Comparison of ENCODE assay signal across 8 mouse cellular contexts in the genomic region with DNA sequence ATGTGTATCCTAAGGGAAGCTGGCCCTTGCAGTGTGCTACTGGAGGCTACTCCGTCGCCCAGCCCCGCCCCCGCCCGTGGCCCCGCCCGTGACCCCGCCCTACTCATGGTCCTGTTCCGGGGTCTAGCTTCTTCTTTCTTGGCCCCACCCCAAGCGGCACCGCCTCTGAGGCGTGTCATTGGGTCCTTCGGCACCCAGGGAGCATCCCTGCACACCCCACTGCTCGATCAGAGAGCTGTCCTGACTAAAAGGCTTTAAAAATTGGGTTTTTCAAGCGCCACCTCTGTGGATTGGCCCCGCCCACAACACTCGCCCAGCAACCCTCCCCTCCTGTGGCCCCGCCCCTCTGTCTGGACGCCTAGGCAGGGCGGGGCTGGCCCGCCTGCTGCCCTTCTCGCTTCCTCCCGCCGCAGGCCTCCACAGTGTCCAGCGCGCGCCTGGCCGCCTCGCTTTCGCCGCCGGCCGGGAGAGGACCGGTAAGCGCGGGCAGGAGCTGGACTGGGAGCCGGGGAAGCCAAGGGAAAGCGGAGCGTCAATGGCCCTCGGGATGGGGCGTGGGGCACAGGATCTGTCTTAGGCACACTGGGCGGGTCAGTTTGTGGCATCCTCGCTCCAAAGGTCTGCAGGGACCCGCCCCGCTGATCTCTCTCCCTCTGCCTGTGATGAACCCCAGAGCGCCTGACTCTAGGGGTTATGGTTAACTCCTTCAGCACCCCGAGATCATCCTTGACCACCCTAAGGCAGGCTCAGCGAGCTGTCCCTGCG. TPM values are rescaled to one million over a fixed set of nuclear protein-coding genes. Genes with fewer than 3 reads are reported as not detected.
DNase-seq lines count a peak whose midpoint lies in the region; ATAC-seq lines count a peak whose summit lies in the region.

A gene (plus strand): TSS at position 193 of the 765 bp plus-strand sequence.

- WGBS in hindbrain, embryonic 12.5 days: 1% methylated on average over 45 of the region's 49 CpGs

- peak; percentile 96 for DNase-seq in Muller cell, postnatal 12 days (ENCODE audit: inconsistent ontology term)
- peak; percentile 93 for DNase-seq in cerebellum, adult 9-11 months
- DNase-seq in frontal cortex, postnatal 10 days (ENCODE audit: low spot score in 2 of 2): peak; percentile 79 to 82
- peak; percentile 65 to 73 for DNase-seq in layer of hippocampus, postnatal 25 days (ENCODE audit: extremely low spot score in 1 of 2, low spot score in 1 of 2)
- peak; percentile 91 for DNase-seq in lung, postnatal 25 days (ENCODE audit: low spot score)
- peak; percentile 94 for DNase-seq in retina, embryonic 14.5 days (ENCODE audit: low spot score)
- peak; percentile 90 for DNase-seq in thymus, postnatal 4 days

- peak within 1 kb of the TSS; percentile 60 for H3K4me3 ChIP-seq in hindbrain, embryonic 12.5 days

- peak within 1 kb of the TSS; percentile 30; the same call in 1 of the 2 replicates for H3K27ac ChIP-seq in hindbrain, embryonic 12.5 days

- peak within 1 kb of the TSS; percentile 77 for H3K9ac ChIP-seq in hindbrain, embryonic 12.5 days

- peak within 1 kb of the TSS; percentile 88 for H3K4me2 ChIP-seq in hindbrain, embryonic 12.5 days (replicated peaks)

- peaks cover 5% of the 10 kb centered on the region; the same call in 1 of the 2 replicates for H3K27me3 ChIP-seq in hindbrain, embryonic 12.5 days

- H3K4me1 ChIP-seq in hindbrain, embryonic 12.5 days: peaks cover 6% of the 10 kb centered on the region

- ATAC-seq in hindbrain, embryonic 12.5 days (ENCODE audit: low FRiP score): peak; percentile 91

- H3K36me3 ChIP-seq in hindbrain, embryonic 12.5 days: no peaks in the 10 kb centered on the region

- H3K9me3 ChIP-seq in hindbrain, embryonic 12.5 days (replicated peaks): no peaks in the 10 kb centered on the region

RNA-seq across cellular contexts. Expression of the gene that starts here (rescaled TPM):
- polyA plus RNA-seq in hindbrain, embryonic 12.5 days (2016; fragmentation: Nextera tagmentation; extraction: Ambion mirVana): 3.6 TPM in 2 replicates
- 1 to 10 TPM; 3.7 to 4.6 TPM for total RNA-seq in layer of hippocampus, postnatal 25 days (2021)

Comparison
In these comparisons a context has a peak if more than half of its experiments do, and no peak if none do; other contexts are left out.
1. Peak in every context shown above with its lines: DNase-seq, ATAC-seq, H3K4me3 ChIP-seq and H3K27ac ChIP-seq.